Mouse (Mus musculus) embryo, embryonic 11.5 days (tissue): ENCODE measurements around the gene Hoxa2.

Source experiments
- DNase-seq: peaks from one replicate; pipeline ENCODE4 v3.0.0-alpha.2; 2012; ENCODE audit warnings: low read depth, low spot score

Gene Hoxa2

DNA sequence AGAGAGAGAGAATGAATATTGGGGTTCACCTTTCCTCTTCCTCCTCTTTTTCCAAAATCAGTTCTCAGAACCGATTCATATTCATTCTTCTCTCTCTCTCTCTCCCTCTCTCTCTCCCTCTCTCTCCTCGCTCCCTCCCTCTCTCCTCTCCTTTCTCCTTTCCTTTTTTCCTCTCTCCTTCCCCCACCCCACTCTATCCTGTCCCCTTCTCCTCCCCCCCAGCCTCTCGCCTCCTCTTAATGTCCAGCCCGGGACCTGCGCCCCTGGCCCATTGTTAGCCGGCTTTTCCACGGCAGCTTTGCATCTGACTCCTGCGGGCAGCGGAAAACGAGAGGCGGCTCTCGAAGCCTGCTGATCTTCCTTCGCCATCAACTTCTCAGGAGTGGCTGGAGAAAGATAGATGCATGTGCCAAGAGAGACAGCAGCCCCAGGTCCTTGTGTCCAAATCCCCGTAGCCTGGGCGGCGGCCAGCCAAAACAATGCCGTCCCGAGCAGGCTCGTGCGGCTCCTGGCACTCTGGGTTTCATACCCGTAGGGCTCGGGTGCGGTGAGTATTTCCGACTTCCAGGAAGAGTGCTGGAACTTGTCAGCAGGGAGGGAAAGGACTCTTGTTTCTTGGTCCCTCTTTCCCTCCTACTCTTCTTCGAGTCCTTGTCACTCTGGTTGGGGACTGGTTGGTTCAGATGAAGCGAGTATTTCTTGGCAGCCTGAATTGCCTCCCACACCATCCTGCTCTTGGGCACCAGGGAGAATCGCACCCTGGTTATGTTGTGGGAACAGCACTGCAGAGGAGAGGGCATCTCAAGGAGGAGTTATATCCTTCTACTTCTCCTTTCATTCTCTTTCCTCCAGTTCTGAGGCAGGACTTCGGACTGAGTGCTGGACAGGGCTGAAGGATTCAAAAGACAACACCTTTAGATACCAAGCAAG is 1.1 kb upstream of the Hoxa2 start:
- no peak for DNase-seq

DNA sequence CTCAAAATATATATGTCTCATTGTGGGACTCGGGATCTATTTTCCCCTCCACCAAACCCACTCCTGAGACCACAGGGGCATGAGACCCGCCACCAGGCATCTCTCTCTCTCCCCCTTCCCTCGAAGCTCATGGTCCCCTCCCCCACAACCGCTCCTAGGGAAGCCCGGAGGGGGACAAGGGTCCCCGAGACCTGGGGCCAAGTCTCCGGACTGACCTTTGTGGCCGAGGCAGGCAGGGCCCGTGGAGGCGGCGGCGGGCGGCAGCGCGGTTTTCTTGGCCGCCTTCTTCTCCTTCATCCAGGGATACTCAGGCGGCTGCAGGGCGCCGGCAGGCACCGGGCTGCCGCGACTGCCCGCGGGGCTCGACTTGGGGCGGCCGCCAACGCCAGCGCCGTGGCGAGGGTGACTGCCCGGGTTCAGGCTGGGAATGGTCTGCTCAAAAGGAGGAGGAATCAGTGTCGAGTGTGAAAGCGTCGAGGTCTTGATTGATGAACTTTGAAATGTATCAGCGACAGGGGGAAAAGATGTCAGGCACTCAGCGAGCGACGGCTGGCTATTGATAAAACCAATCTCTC is 493 bp downstream of the Hoxa2 start:
- no peak for DNase-seq

DNA sequence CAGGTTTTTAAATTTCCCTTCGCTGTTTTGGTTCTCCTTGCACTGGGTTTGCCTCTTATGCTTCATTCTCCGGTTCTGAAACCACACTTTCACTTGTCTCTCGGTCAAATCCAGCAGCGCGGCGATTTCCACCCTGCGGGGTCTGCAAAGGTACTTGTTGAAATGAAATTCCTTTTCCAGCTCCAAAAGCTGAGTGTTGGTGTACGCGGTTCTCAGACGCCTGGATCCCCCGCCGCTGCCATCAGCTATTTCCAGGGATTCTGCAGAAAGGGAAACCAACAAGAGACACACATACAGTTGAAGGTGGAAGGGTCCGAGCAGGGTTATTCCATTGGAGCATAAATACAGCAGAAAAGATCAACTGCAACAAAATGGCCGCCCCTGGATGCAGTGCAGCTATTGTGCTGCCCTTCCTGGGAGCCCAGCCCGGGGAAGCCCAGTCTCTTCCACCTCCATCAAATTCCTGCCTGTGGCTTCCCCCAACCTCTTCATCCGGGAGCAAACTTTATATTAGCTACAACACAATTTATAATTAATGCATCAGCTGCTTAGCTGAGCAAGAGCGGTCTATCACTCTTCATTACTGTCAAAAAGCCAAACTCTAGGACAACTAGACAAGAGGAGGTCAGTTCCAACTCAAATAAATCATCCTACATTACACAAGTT is 1.1 kb downstream of the Hoxa2 start:
- DNase-seq: no peak

DNA sequence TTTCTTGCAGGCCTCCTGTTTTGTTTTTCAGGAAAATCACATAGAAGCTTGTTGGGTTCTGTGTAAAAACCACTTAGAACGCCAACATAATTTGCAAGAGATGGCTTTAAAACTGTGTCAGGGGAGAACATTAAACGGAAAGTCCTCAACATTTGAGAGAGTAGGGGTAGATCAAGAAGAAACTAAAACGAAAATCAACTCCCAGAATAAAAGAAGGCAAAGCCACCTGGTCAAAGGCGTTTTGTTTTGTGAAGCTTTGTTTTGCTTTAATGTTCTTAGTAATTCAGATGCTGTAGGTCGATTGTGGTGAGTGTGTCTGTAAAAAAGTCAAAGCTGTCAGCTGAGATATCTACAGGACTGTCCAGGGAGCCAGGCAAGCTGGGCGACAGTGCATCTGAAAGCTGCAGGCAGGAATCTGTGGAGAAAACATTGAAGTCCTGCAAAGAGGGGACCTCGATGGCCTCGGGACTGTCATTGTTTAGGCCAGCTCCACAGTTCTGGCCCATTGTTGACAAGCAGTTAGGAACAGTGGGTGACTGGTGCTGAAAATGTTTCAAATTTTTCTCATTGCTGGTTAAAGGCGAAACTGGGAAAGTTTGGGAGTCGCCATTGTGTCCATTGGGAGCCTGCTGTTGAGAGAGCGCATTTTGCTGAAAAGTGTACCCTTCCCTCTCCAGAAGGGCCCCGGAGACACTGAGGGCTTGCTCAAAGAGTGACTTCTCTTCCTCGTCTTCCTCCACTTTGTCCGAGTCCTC is 1.8 kb downstream of the Hoxa2 start:
- no peak for DNase-seq

DNA sequence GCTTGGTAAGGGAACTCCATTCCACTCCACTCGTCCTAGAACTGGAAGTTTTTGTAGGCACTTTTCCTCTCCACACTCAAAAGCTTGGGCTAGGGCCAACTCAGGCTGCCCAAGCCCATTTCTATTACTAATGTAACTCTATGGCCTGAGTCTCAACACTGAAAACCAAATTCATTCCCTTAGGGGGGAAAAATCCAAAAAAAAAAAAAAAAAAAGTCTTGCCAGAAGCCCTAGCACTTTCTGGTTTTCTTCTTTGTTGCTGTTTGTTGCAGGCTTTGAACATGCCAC is 2.6 kb downstream of the Hoxa2 start:
- DNase-seq: no peak

DNA sequence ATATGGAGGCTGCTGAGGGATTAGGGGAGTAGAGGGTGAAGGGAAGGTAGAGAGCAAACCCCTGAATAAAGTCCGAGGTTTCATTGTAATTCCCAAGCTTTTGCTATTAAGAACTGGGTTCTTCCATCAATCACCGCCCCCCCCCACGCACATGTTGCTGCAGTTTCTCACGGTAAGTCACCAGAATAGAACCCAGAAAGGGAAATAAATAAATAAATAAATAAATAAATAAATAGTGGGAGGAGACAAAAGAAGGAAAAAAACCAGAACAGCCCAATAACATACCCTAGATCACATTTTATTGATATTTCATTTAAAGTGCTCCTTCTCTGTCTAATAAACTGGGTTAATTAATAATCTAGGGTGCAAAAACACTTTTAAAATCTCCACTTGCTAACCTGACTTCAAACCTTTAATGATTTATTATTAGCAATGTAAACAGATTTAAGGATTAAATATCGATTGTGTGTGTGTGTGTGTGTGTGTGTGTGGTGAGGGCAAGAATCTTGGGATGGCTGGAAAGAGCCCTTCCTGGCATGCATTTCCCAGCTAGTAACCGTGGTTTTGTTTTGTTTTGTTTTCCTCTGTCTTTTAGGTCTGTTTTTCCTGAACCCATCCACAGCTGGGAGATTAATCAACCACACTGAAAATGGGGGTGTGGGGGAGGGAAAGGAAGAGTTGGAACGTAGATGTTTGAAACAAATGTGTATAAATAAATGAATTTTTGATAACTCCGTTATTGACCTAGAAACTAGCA is 3.1 kb downstream of the Hoxa2 start:
- no peak for DNase-seq

DNA sequence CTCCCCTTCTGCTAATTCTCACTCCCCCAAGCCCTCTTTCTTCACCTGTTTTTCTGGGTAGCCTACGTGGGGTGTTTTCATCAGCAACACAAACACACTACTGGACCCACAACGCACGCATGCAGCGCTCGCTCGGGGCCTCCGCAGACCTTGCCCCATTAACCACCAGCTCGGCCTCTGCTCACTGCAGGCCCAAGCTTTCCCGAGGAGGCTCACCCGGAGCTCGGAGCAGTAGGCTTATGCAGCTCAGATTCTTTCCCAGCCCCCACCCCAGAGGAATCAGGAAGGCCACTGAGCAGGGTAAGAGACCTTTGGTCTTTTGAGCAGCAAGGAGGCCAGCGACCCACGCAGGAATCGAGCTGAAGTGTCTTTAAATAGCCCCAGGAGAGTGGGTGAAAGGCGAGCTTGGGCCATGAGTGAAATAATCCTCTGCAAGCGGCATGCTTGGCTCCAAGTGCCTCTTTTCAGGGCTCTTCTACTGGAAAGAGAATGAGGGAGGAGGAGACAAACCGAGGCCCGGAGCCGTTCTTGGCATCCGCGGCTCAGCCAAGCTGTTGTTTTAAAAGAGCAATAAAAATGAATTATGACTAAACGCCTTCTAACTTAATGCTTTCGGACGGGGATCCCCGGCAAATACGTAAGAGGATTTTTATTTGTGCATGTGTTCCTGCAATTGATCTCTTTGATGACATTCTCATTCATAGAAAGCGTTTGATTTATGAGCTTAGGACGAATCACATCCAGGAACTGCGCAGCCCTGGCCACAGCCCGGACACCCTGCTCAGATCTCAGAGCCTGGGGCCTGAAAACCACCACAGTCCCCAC is 3.9 kb downstream of the Hoxa2 start:
- DNase-seq: no peak

DNA sequence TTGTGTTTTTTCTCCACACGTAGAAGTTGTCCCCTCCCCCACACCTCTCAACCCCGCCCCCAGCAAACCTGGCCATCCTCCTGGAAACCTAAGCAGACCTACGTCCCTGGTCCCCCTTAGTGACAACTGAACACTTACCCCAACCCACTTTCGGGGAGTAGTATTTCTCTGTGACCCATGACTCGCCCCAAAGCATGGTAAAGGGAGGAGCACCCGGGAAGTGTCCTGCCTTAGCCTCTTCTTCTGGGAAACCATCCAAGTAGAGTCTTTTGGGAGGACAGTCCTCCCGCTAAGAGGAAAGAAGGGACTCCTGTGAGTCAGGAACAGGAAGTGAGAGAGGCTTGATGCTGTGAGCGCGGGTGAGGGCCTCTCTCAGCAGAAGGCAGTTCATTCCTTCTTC is 4.7 kb downstream of the Hoxa2 start:
- DNase-seq: no peak

DNA sequence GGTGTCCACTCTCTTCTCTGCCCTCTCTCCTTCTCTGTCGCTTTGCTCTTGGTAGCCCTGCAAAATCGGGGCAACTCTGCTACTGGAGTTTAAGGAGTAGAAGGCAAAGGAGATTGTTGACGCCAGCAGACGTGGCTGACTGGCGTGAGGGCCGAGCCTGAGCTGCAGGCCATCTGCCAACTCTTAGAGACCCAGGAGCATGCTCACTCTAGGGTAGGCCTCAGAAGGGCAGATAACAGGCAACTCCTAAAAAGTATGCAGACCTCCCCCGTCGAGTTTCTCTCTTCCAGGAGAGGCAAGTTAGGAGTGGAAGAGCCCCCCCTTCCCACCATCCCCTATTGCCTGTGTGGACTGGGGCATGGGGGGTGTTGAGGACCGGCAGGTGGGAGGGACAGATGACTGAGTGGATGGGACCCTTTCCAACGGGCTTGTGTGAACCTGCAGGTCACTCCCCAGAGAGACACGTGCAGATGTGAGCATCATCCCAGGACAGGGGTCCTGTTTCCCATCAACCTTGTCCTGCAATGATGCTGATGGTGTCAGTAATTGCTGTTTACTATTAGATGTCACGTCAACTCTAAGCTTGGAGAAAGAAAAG is 5.4 kb downstream of the Hoxa2 start:
- no peak for DNase-seq

DNA sequence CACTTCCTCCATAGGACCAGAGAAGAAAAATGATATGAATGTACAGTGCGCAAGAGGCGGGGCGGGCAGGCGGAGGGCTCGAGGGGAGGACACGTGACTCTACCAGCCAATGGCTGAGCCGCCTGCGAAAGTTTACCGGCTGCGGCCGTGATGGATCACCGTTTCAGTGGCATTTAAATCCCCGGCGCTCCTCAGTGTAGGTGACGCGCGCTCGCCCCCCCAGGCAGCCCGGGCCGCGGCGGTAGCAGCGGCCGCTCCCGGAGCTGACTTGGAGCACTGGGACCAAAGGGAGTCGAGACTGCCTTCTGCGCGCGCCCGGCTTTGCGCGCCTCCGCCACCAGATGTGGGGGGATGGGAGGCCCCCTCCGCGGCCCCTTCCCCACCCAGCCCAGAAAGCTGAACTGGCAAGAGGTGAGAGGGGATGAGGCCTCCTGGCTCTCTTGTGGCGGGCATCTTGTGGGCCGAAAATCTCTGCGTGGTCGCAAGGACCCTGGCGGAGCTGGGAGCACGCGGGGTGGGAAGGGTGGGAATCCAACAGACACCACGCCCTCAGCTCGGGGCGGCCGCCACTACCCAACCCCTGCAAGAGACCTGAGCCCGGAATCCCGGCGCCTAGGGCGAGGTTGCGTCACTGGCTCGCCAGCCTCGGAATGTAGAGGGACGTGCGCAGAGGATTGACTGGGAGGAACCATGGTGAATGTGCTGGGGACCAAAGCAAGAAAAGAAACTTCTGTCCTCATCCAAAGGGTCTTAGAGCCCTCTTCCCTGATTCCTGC is 6.2 kb downstream of the Hoxa2 start, which contains the start of gene Hoxa1:
Gene Hoxa1 (minus strand): TSS at position 42 of the 776 bp plus-strand sequence.
- no peak for DNase-seq

DNA sequence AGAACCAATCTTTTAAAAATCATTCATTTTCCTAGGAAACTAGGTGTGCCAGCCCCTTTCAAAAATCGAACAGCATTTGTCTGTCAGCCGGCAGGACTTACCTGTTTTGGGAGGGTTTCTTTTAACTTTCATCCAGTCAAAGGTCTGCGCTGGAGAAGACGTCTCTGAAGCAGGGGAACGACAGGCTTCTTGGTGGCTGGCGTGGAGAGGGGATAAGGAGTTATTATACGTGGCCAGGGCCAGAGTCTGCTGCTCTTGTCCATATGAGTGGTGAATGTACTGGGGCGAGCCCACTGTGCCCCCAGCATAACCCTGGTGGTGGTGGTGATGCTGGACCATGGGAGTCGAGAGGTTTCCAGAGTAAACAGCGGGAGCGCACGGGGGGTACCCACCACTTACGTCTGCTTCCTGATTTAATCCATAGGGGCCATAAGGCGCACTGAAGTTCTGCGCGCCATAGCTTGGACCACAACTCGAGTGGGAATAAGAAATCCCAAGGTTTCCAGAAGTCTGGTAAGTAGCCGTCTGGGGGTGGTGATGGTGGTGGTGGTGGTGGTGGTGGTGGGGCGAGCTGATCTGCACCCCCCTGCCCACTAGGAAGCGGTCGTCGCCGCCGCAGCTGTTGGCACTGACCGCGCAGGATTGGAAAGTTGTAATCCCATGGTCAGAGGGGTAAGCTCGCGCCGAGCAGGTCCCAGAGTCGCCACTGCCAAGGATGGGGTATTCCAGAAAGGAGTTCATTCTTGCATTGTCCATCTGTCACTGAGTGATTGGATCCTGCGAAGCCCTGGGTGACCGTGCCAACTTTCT is 7.0 kb downstream of the Hoxa2 start:
- no peak for DNase-seq

DNA sequence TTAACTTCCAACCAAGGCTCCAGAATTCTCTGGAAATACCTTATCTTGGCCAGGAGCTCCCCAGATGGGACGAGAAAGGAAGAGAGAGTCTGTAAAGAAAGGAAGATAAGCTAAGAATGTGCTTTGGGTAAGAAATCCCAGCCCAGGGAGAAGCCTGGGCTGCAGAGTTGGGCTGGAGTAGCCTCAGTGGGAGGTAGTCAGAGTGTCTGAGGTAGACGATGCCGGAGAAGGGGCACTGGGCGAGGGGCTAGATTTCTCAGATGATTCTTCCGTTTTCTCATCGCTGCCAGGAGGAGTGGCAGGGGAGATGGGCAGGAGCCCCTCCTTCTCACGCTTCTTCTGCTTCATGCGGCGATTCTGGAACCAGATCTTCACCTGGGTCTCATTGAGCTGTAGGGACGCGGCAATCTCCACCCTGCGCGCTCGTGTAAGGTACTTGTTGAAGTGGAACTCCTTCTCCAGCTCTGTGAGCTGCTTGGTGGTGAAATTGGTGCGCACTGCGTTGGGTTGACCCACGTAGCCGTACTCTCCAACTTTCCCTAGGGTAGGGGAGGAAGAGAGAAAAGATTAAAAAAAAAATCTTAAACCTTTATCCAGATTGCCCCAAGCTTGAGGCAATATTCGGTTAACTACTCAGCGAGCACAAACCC is 8.0 kb downstream of the Hoxa2 start:
- no peak for DNase-seq

DNA sequence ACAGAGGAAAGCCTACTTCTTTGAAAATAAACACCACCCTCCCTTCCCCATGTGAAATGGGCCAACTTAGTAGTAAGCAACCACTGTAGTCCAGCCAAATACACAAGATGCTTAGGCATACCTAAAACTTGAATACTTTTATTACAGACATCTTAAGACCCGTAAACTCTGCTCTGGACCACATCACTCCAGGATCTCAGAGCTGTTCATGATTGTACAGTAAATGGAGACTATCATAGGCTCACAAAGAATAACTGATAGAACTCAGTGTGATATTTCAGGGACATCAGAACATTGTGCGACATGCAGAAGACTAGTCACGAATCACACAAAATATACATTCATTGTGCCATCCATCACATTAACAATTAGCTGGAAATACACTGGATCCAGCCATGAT is 9.2 kb downstream of the Hoxa2 start:
- no peak for DNase-seq

DNA sequence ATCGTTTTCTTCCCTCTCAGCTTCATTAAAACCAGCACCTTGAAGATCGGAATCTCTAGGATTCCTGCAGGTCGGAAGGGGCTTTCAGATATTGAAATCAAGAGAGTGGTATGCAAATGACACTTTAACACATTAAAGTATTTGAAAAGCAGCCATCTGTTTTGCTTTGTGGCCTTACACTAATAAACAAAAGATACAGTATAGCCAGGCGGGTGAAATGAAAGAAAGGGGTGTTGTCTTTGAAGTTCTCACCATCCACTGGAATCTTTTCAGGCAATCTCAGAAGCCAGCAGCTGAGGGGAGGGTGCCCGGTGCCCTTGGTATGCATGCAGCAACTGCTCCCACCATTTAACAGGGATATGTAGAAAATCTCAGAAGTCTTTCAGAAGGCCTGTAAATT is 10.6 kb downstream of the Hoxa2 start:
- no peak for DNase-seq

DNA sequence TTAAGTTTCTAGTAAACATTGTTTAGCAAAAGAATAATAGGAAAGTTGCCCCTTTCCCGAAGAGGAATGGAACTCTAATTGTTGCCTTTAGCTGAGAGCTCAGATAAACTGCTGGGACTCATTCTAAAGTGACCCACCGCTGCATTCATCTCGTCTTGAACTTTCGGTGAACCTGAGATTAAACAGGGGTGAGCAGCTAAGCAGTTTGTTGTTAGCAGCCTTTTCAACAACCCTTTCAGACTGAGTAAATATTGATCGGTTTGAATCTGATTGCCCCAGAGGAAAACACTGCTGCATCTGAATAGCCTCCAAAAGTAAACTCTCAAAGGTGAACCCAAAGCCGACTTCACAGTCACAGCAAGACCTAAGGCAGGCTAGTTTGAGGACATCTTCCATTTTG is 11.4 kb downstream of the Hoxa2 start:
- no peak for DNase-seq

DNA sequence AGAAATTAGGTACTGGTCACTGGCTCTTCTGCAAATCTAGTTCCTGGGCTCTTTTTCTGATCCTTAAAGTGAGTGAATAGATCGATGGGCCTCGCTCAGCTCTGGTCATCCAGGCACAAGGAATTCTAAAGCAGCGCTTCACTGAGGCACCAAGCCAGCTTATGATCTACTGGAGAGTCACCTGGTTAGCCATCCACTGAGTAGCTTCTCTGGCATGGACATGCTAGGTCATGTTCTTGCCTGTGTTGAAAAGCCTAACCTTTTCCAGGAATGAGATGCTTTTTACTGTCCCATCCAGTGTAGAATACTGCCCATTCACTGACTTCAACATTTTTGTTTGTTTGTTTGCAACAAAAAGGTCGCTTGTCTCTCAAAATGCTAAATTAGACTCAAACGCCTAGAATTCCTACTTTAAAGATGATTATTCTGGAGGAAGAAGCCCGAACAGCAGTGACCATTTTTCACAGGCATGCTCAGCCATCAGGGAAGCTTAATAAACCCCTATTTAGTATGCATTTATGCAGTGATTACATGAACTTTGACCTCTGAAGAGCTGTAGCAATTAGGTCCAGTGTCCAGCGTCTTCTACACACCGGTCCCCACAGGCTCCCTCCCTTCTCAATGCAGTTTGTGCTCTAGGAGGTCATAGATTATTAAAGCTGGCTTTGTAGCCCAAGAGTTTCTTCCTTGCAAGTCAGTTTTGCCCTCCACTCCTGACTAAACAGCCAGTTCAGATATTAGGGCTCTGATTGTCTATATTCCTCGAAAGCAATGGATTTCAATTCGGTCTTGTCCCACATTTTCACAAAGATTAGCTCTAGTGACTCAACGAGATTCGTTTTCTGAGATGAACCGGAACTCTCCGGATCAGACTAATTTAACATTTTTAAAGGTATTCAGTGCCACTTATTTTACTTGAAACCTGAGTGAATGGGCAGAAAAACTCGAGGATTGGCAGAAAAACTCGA is 12.1 kb downstream of the Hoxa2 start:
- no peak for DNase-seq

DNA sequence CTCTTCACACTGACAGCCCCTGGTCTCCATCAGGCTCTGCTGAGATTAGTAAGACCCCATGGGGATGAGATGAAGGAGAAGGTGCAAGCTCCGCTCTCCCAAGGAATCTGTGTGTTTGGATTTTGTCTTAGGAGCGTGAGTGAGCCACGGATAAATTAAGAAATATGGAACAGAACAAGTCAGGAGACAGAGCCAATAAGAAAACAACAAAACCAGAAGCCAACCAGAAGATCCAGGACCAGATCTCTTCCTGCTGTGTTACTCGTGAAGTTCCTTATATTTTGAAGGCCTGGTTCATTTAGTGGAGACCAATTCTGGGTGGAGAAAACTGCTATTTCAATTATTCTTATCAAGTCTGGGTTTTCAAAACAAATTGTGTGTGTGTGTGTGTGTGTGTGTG is 13.1 kb downstream of the Hoxa2 start:
- DNase-seq: no peak
